Mouse (Mus musculus) layer of hippocampus, adult 2 months (tissue): ENCODE results near the gene Lrrk2. TPM values are rescaled to one million over a fixed set of nuclear protein-coding genes. Genes with fewer than 3 reads are reported as not detected.
"Not testable (repeated sequence)": the region's sequence is repeated elsewhere in the genome, so short reads cannot be mapped to it uniquely, and the experiment has no call there.

Experiments used
- DNase-seq, 2 experiments: peaks; one replicate each; pipeline ENCODE4 v3.0.0; 2022; ENCODE audit warnings: low spot score in 2 of 2
- H3K27ac ChIP-seq: fragments of 200-600 bp; 2 replicates; pipeline ENCODE4 v1.8.1; 2022
- H3K4me3 ChIP-seq: fragments of 200-600 bp; 2 replicates; pipeline ENCODE4 v1.8.1; 2022; ENCODE audit warnings: mild to moderate bottlenecking
- CTCF ChIP-seq: fragments of 200-600 bp; conservative IDR thresholded peaks from 2 replicates; pipeline ENCODE4 v1.8.1; 2022; ENCODE audit warnings: antibody characterized with exemption, mild to moderate bottlenecking, moderate library complexity
- total RNA-seq, 2 experiments: library from RNA; stranded (reverse); gene quantifications; 2 replicates each; pipeline ENCODE4 v1.2.3; 2021

Lrrk2 gene
- total RNA-seq, 2 experiments from 2014 or later: 22.0 to 22.3 TPM

- no peak for DNase-seq
- Histone ChIP-seq H3K4me3 (no peak overlapping the region), H3K27ac (no peak overlapping the region)
- TF ChIP-seq CTCF: no peak
These were observed 106.2 kb downstream of the Lrrk2 start for GRCm38 (mm10) chr15:91779166-91779565.

GRCm38 (mm10) chr15:91781172-91781571, 108.2 kb downstream of the Lrrk2 start:
- DNase-seq: peak; percentile 29 to 58
- no peak overlapping the region for H3K4me3 ChIP-seq
- peak; percentile 96 for TF ChIP-seq CTCF

GRCm38 (mm10) chr15:91788338-91788737, 115.4 kb downstream of the Lrrk2 start:
- Histone ChIP-seq H3K4me3 (no peak overlapping the region), H3K27ac (no peak overlapping the region)
- no peak for TF ChIP-seq CTCF
- no peak for DNase-seq

More at GRCm38 (mm10) chr15:91781172-91781571, 108.2 kb downstream of the Lrrk2 start:
- H3K27ac ChIP-seq: no peak overlapping the region

- no peak for TF ChIP-seq CTCF
- H3K27ac ChIP-seq: no peak overlapping the region
- no peak overlapping the region for H3K4me3 ChIP-seq
- no peak for DNase-seq
These were observed 133.5 kb downstream of the Lrrk2 start for GRCm38 (mm10) chr15:91806463-91806862.

- TF ChIP-seq CTCF: no peak
- Histone ChIP-seq H3K4me3 (no peak overlapping the region), H3K27ac (no peak overlapping the region)
- DNase-seq: no peak
These were observed 162.3 kb downstream of the Lrrk2 start for GRCm38 (mm10) chr15:91835319-91835718.

GRCm38 (mm10) chr15:91837965-91838364, 165.0 kb downstream of the Lrrk2 start, which contains the start of gene Smgc:
Gene Smgc (plus strand): TSS chr15:91838265.
- no peak for DNase-seq
- TF ChIP-seq CTCF: no peak
- H3K4me3 ChIP-seq: no peak within 1 kb of the TSS
- H3K27ac ChIP-seq: no peak within 1 kb of the TSS

- not testable (repeated sequence) for H3K27ac ChIP-seq, DNase-seq, H3K4me3 ChIP-seq
These were observed 191.2 kb downstream of the Lrrk2 start for GRCm38 (mm10) chr15:91864130-91864529.

Other genes with a start within 250 kb of the Lrrk2 start
- 10 to 100 TPM; 66.8 to 71.7 TPM for gene Slc2a13, start 99.9 kb upstream of the Lrrk2 start, total RNA-seq
- not detected for gene Smgc, start 165.1 kb downstream of the Lrrk2 start, total RNA-seq